Mouse (Mus musculus): ENCODE measurements around the gene Shld2.

DNA sequence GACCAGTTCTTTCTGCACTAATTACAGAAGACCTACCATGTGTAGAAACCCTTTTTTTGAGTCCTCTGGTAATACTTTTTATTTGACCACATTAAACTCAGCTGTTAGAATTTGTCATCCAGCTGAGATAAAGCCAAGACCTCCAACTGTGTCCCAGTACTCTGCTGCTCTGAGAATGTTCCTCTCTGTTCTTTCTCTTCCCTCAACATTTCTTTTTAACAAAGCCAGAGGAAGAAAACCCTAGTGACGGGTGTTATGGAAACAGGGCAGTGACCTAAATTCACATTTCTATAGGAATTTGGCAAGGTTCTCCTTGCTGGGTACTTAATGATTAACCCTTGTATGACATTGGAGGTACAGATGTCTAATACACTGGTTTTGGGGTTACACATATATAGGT is 29.2 kb upstream of the Shld2 start:
- no peak for TF ChIP-seq MAX (IDR thresholded peaks at IDR 0.05; ENCODE audit: low read depth)
- TF ChIP-seq POLR2AphosphoS2 (IDR thresholded peaks at IDR 0.05; ENCODE audit: insufficient read length, low read depth), result no peak
- no peak for TF ChIP-seq TCF12 (IDR thresholded peaks at IDR 0.05; ENCODE audit: insufficient read depth, poor library complexity, severe bottlenecking)
- TF ChIP-seq CEBPB (IDR thresholded peaks at IDR 0.05; ENCODE audit: insufficient read depth, poor library complexity, severe bottlenecking), result no peak
- no peak for TF ChIP-seq USF1 (IDR thresholded peaks at IDR 0.05; ENCODE audit: low read depth)
- TF ChIP-seq POLR2A (IDR thresholded peaks at IDR 0.05; ENCODE audit: insufficient read length, low read depth), result no peak
- TF ChIP-seq E2F4 (IDR thresholded peaks at IDR 0.05; ENCODE audit: insufficient read depth), result no peak
- no peak for TF ChIP-seq SRF (IDR thresholded peaks at IDR 0.05; ENCODE audit: control insufficient read depth, insufficient read length, low read depth)
- TF ChIP-seq REST (IDR thresholded peaks at IDR 0.05; ENCODE audit: insufficient read depth, insufficient read length), result no peak
- TF ChIP-seq TCF3 (IDR thresholded peaks at IDR 0.05; ENCODE audit: insufficient read length, low read depth), result no peak
